Mouse (Mus musculus): ENCODE measurements around the gene Trmt6. TPM values are rescaled to one million over a fixed set of nuclear protein-coding genes. Genes with fewer than 3 reads are reported as not detected.

Trmt6 gene
- polyA plus RNA-seq, 1 experiment = 2.6 TPM

DNA sequence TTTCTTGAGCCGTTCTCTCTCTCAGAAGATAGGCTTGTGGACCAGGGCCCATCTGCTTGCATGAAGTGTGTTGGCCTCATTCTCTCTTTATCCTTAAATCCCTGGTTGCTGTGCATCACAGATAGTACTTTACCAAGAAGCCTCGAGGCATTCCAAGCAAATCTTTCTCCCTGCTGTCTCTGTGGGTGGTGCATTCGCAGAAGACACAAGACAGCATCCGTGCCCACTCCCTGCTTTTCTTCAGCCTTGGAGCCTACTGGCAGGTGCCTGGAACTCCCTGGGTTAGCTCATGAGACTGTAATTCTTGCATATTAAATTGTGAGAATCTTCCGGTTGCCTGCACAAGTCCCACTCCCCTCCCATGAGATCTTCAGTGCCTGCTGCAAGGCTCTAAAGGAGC lies 57.9 kb downstream of the Trmt6 start:
- Histone ChIP-seq H3K27me3 (replicated peaks) (peaks cover 2% of the 10 kb centered on the region), H3K4me1 (no peaks in the 10 kb centered on the region), H3K36me3 (replicated peaks; ENCODE audit: low read length) (no peaks in the 10 kb centered on the region), H3K9me3 (no peaks in the 10 kb centered on the region), H3K4me3 (replicated peaks) (no peak overlapping the region)
- TF ChIP-seq GATA1 (IDR thresholded peaks at IDR 0.05; ENCODE audit: borderline replicate concordance, low read length) (no peak), FLI1 (IDR thresholded peaks at IDR 0.05; ENCODE audit: low read length) (no peak)

Other genes with a start within 250 kb of the Trmt6 start
- gene Gpcpd1, start 228.3 kb downstream of the Trmt6 start, polyA plus RNA-seq (2012; ENCODE audit: insufficient read depth, low replicate concordance) = 0.64 and 5.3 TPM in 2 replicates
- gene Shld1, start 129.1 kb downstream of the Trmt6 start, polyA plus RNA-seq (2012; ENCODE audit: insufficient read depth, low replicate concordance) = not detected in 2 replicates
- gene Chgb, start 34.8 kb downstream of the Trmt6 start, polyA plus RNA-seq (2012; ENCODE audit: insufficient read depth, low replicate concordance) = 0.06 TPM in 1 of 2 replicates, not detected in the other
- gene Mcm8, start 86 bp upstream of the Trmt6 start, polyA plus RNA-seq (2012; ENCODE audit: insufficient read depth, low replicate concordance) = 1.6 and 3.6 TPM in 2 replicates
- 38.6 and 39.3 TPM in 2 replicates for gene Crls1, start 30.6 kb upstream of the Trmt6 start, polyA plus RNA-seq (2012; ENCODE audit: insufficient read depth, low replicate concordance)
- 0.07 TPM in 1 of 2 replicates, not detected in the other for gene Lrrn4, start 64.8 kb upstream of the Trmt6 start, polyA plus RNA-seq (2012; ENCODE audit: insufficient read depth, low replicate concordance)
- gene Fermt1, start 129.9 kb upstream of the Trmt6 start, polyA plus RNA-seq (2012; ENCODE audit: insufficient read depth, low replicate concordance) = not detected in 2 replicates